Mouse (Mus musculus): ENCODE results near the gene Mob2.

DNA sequence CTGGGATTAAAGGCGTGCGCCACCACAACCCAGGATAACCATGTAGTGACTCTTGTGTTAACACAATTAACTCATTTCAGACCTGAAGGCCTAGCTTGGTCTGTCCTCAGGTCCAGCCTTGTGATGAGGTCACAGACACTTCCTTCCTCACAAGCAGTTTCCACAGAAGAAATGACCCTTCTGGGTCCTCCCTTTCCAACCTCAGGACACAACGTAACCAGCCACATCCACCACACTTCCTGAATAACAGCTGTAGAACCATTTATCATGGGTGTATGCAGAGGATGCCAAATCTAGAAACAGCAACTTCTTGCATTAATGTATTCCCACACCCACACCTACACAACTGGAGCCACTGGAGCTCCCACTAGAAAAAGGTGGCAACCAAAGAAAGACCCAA, 20.1 kb downstream of the Mob2 start:
- TF ChIP-seq CTCF (IDR thresholded peaks at IDR 0.05; ENCODE audit: extremely low read depth, insufficient read depth, low read length), result no peak
- TF ChIP-seq POLR2A (IDR thresholded peaks at IDR 0.05; ENCODE audit: extremely low read depth, insufficient read depth, low read length), result no peak
